In genomic region chr14:99022346-99023086, GRCm38 (mm10) we compare ENCODE assay signal across 10 mouse cellular contexts. TPM values are rescaled to one million over a fixed set of nuclear protein-coding genes. Genes with fewer than 3 reads are reported as not detected.
A peak's percentile ranks its signal among the peaks of the same experiment; 100 is the strongest.
DNase-seq lines count a peak whose midpoint lies in the region; ATAC-seq lines count a peak whose summit lies in the region.
"Had no signal": no experiment of that assay in that cellular context is flagged by ENCODE, and none has a peak within 500 bp of the region (broad histone marks: within the 10 kb centered on the region; RNA-seq: fewer than 3 reads in every experiment).

No protein-coding gene starts in this region.

- peak overlapping the region; percentile 65 for H3K4me2 ChIP-seq in heart, embryonic 13.5 days
- peak overlapping the region; percentile 51 for H3K4me2 ChIP-seq in midbrain, embryonic 14.5 days (ENCODE audit: low read length)

- 43% methylated on average over 12 of the region's 12 CpGs for WGBS in heart, embryonic 13.5 days
- whole genome bisulfite sequencing in midbrain, embryonic 14.5 days, result 36% methylated on average over 12 of the region's 12 CpGs

- H3K36me3 ChIP-seq in heart, embryonic 13.5 days, result no peaks in the 10 kb centered on the region
- no peaks in the 10 kb centered on the region for H3K36me3 ChIP-seq in midbrain, embryonic 14.5 days (ENCODE audit: control insufficient read depth, insufficient read depth, low read length)

- peaks cover 27% of the 10 kb centered on the region for H3K4me1 ChIP-seq in heart, embryonic 13.5 days
- no peaks in the 10 kb centered on the region for H3K4me1 ChIP-seq in midbrain, embryonic 14.5 days (ENCODE audit: control insufficient read depth, insufficient read depth, low read length)

- no peak for ATAC-seq in heart, embryonic 13.5 days (ENCODE audit: extremely low read depth, insufficient number of reproducible peaks, low FRiP score, low TSS enrichment)
- ATAC-seq in hematopoietic stem cell, adult 5-6 weeks (replicated peaks in 1 of 2; ENCODE audit: insufficient read depth in 1 of 2, low FRiP score in 2 of 2, low TSS enrichment in 1 of 2, low read depth in 1 of 2, poor library complexity in 2 of 2, severe bottlenecking in 2 of 2), result peak; percentile 37 to 42; a peak in 1 of 4 replicates
- ATAC-seq in midbrain, embryonic 14.5 days (ENCODE audit: low FRiP score, low TSS enrichment), result peak; percentile 31; the same call in 1 of the 2 replicates

- H3K27ac ChIP-seq in heart, embryonic 13.5 days (replicated peaks), result no peak overlapping the region
- 0 out of 2 replicates have a peak overlapping the region, but pooled peaks have one; percentile 14 for H3K27ac ChIP-seq in midbrain, embryonic 14.5 days (replicated peaks; ENCODE audit: low read depth, low read length)

- peak overlapping the region; percentile 76 for H3K9ac ChIP-seq in heart, embryonic 13.5 days
- peak overlapping the region; percentile 39; the same call in 1 of the 2 replicates for H3K9ac ChIP-seq in midbrain, embryonic 14.5 days (replicated peaks; ENCODE audit: low read length)

- H3K4me3 ChIP-seq in heart, embryonic 13.5 days, result peak overlapping the region; percentile 43
- H3K4me3 ChIP-seq in midbrain, embryonic 14.5 days (replicated peaks; ENCODE audit: low read depth, low read length), result peak overlapping the region; percentile 31

- peaks cover 5% of the 10 kb centered on the region for H3K27me3 ChIP-seq in heart, embryonic 13.5 days (replicated peaks)
- no peaks in the 10 kb centered on the region for H3K27me3 ChIP-seq in midbrain, embryonic 14.5 days (ENCODE audit: control insufficient read depth, insufficient read depth, low read length)

- no peak for DNase-seq in heart, postnatal 4 days
- DNase-seq in brain, adult 2 months (ENCODE audit: low read depth, low spot score), result peak; percentile 33
- DNase-seq in midbrain, embryonic 14.5 days, result peak; percentile 83
- DNase-seq in thymus, postnatal 4 days, result no peak
- DNase-seq in ovary, postnatal 36 days (ENCODE audit: low spot score), result no peak
- DNase-seq in right cerebral cortex, postnatal 10 days (ENCODE audit: low spot score in 2 of 2), result no peak
- DNase-seq: layer of hippocampus, postnatal 36 days had no signal

- peaks cover 6% of the 10 kb centered on the region; the same call in 1 of the 2 replicates for H3K9me3 ChIP-seq in heart, embryonic 13.5 days
- H3K9me3 ChIP-seq in midbrain, embryonic 14.5 days (ENCODE audit: control insufficient read depth, low read length), result 0 out of 2 replicates have a peak, but pooled peaks cover 2% of the 10 kb centered on the region

RNA-seq across cellular contexts. Expression of gene Mzt1, which starts 23.4 kb away (rescaled TPM):
- polyA plus RNA-seq in heart, embryonic 13.5 days (2015; fragmentation: Nextera tagmentation; extraction: Ambion mirVana), result 78.5 and 85.0 TPM in 2 replicates
- total RNA-seq in heart, postnatal 4 days (2021), result 10 to 100 TPM; 43.5 to 48.8 TPM
- total RNA-seq in hematopoietic stem cell, adult 5-6 weeks (2017), result 52.2 and 59.8 TPM in 2 replicates
- polyA plus RNA-seq in midbrain, embryonic 14.5 days (2014; fragmentation: Nextera tagmentation; extraction: Ambion mirVana), result 108 and 112 TPM in 2 replicates

RNA-seq across cellular contexts. Expression of gene Bora, which starts 23.5 kb away (rescaled TPM):
- 40.9 and 44.2 TPM in 2 replicates for polyA plus RNA-seq in heart, embryonic 13.5 days (2015; fragmentation: Nextera tagmentation; extraction: Ambion mirVana)
- total RNA-seq in heart, postnatal 4 days (2021), result 10 to 100 TPM; 11.7 to 14.6 TPM
- total RNA-seq in hematopoietic stem cell, adult 5-6 weeks (2017), result 42.1 and 44.4 TPM in 2 replicates
- 10.6 and 16.4 TPM in 2 replicates for polyA plus RNA-seq in midbrain, embryonic 14.5 days (2014; fragmentation: Nextera tagmentation; extraction: Ambion mirVana)

RNA-seq across cellular contexts. Expression of gene Rpl36a-ps1, which starts 28.4 kb away (rescaled TPM):
- 0.83 and 0.94 TPM in 2 replicates for polyA plus RNA-seq in heart, embryonic 13.5 days (2015; fragmentation: Nextera tagmentation; extraction: Ambion mirVana)
- 1 to 10 TPM; 2.0 to 8.7 TPM for total RNA-seq in heart, postnatal 4 days (2021)
- 7.5 and 58.0 TPM in 2 replicates for total RNA-seq in hematopoietic stem cell, adult 5-6 weeks (2017)
- 0.72 TPM in 1 of 2 replicates, not detected in the other for polyA plus RNA-seq in midbrain, embryonic 14.5 days (2014; fragmentation: Nextera tagmentation; extraction: Ambion mirVana)
- polyA plus RNA-seq: small intestine, adult 2 months had no signal

Comparison
In these comparisons a context has a peak if more than half of its experiments do, and no peak if none do; other contexts are left out.
1. DNase-seq: peak in brain, adult 2 months (single experiment) and midbrain, embryonic 14.5 days (single experiment); none in heart, postnatal 4 days (single experiment), thymus, postnatal 4 days (single experiment), ovary, postnatal 36 days (single experiment) and right cerebral cortex, postnatal 10 days (0 of 2).